Mouse (Mus musculus) T-helper 17 cell (primary cell): ENCODE measurements around the gene Tnip1.
"Not testable (repeated sequence)": the region's sequence is repeated elsewhere in the genome, so short reads cannot be mapped to it uniquely, and the experiment has no call there.

Experiments used
- in situ Hi-C, 2 experiments: fragments of 300-600 bp; cut with MboI, MseI; formaldehyde crosslinking; loops; 1 replicate in 1 of 2; 2 replicates in 1 of 2; pipeline ENCODE4 v1.15.1; 2025; ENCODE audit warnings: high pct_unique_total_duplicates in 2 of 2

Tnip1 gene

DNA sequence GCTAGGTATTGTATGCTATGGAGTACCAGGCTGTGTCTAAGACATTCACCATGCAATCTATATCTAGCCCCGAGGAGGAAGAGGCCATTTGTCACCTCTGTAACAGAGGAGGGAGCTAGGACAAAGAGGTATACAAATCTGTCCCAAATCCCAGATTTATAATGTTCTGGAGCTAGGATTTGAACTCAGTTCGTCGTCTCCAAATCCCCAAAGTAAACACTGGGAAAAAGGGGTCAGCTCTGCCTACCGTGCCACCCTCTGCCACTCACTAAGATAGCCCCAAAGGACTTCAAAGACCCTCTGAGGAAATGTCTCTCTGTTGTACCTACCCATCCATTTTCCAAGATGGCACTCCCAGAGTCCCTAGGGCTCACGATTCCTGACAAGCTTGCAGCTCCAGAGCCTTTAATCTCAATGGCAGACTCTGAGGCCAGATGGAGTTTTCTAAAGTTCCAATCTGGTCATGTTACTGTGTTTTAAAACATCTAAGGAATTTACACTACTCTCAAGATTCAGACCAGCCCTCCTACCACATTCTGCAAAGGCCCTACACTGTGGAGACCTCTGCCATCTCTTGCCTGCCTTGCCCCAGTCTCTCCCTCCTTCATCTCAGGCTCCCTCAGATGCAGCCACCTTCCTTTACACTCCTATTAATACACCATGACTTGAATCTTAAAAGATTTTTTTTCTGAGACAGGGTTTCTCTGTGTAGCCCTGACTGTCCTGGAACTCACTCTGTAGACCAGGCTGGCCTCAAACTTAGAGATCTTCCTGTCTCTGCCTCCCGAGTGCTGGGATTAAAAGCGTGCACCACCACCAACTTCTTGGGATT, 50.8 kb downstream of the Tnip1 start:
- in situ Hi-C loops, result no loop called here

DNA sequence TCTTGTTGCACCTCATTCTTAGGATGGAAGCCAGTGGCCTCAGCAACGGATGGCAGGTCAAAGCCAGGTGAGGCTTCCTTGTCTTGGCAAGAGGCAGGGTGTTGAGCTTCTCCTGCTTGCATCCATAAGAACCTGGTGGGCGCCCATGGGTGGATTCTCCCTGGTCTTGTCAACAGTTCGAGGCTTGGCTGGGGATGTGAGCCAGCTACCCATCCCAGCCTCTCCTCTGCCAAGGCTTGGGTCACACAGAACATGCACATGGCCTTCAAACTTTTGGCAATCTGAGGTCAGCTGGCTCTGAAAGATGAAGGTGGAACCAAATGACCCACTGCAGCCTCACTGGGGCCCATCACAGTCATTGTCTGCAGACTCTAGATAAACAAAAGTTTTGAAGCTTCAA, 51.5 kb downstream of the Tnip1 start:
- in situ Hi-C loops, result no loop called here

DNA sequence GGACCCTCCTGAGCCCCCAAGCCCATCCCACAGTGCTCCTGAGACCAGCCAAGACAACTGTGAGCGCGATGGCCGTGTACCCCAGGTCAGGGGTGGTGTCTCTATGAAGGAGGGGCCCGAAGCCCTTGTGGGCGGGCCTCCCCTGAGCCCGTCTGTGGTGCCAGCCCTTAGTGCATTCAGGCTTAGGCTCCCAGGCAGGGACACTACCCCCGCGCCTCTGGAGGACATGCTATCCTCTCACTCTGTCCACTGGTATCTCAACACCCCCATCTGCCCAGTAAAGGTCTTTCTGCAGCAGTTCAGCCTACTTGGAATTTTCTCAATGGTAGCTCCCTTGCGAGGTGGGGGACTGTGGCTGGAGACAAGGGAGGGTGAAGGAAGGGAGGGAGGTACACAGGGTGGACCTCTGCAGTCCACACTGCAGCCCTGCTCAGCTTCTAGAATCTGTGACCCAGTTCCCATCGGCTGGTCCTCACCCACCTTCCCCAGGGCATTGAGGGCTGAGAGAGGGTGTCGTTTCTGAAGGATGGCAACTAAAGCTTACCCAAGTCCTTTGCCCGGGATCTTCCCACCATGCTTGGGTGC, 52.5 kb downstream of the Tnip1 start:
- in situ Hi-C loops, result no loop called here

DNA sequence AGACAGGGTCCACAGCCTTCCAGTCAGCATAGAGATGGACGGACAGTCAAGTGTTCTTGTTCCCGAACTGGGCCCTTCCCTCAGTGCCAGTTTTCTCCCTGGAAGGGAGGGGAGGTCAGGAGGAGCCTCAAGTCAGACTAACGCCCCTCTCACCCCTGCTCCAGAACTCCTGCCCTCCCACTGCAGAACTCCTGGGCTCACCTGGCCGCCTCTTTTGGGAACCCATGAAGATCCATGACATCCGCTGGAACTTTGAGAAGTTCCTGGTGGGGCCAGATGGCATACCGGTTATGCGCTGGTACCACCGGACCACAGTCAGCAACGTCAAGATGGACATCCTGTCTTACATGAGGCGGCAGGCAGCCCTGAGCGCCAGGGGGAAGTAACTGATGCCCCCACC, 53.4 kb downstream of the Tnip1 start:
- in situ Hi-C loops, result no loop called here

DNA sequence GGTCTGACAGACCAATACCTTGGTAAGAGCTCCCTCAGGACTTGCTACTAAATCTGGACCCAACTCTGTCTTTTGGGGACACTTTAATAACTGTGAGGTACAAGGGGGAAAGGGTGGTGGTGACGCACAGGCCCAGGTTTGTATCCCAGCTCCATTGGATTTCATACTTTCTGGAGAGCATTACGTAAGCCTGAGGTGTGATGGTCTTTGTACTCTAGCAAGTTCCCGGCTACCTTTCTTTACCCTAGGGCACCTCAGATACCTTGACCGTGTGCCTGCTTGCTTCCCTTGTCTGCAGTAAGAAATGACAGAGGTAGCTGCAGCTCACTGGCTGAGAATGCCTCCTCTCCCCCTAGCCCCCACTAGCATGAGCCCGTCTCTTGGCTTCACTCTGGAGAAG, 55.5 kb downstream of the Tnip1 start:
- in situ Hi-C loops, result no loop called here

DNA sequence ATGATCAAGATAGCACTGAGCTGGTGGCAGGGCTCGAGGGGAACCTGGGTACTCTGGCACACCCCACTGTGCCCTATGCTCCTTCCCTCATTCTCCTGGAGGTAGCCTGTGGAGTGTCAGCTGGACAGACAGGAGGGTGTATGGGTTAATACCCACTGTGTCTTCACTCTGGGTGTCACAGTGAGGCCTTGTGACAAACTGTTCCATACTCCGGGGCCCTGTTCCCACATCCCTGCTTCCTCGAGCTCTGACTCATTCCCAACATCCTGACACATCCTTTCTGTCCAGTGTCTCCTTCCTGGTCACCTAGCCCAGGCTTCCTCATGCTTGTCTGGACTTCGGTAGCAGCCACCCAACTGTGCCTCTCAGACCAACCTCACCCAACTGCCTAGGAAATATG, 56.3 kb downstream of the Tnip1 start:
- in situ Hi-C loops, result no loop called here

DNA sequence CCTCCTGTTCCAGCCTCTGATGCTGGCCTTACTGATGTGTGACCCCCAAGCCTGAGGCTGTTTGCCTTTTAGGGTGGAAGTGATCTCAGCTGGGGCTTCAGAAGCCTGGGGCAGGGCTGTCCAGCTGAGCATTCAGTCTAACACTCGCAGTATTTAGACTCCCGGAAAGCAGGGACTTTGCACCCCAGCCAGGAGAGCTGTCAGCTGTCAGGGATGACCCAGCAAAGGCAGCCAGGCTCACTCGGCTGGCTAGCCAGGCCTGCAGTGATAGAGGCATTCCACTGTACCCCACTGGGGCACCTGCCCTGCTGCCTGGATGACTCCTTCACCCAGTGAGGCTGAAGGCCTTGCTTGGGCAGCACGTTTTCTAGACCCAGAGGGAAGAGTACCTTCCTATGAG, 56.8 kb downstream of the Tnip1 start:
- in situ Hi-C loops, result no loop called here

DNA sequence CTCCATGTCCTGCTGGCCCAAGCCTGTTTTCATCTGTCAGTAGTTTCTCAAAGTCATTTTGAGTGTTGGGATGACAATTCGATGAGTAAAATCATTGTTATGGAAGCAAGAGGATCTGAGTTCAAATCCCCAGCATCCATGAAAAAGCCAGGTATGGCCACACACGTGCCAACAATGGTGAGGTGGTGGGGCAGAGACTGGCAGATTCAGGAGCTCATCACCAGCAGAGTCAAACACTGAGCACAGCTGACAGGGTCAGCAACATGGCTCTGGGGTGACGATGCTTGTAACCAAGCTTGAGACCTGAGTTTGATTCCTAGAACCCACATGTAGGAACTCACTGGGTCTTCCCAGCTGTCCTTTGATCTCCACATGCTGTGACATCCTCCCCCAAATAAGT, 57.6 kb downstream of the Tnip1 start:
- in situ Hi-C loops, result no loop called here

DNA sequence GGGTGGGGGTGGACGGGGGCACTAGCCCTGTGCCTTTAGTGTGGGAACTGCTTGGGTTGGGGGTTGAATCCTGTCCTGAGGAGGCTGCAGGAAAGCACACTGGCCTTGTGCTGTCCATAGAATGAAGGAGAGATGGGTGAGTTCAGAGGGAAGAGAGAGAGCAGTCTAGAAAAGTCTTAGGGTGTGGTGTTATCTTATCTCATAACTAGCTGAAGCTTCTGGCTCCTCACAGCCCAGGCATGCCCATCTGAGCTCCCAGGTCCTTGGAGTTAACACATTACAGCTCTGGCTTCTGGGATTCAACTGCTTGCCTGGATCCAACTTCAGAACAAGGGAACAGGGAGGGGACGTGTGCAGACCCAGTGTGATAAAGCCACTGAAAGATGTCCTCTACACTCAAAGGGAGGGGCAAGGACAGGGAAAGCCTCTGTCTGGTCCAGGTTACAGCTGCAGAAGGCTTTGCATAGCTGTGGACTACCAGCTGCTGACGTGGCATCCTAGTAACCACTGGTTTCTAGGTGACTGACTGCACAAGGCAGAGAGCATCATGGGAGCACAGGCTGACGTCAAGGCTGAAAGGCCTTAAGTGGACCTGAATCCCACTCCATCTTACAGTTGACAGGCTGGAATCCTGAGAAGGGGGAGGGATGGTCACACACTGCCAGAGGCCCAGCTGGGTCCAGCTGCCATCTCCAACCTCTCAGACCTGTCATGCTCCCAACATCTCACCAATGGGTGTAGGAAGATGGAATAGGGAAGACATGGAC, 58.6 kb downstream of the Tnip1 start:
- in situ Hi-C loops, result no loop called here

DNA sequence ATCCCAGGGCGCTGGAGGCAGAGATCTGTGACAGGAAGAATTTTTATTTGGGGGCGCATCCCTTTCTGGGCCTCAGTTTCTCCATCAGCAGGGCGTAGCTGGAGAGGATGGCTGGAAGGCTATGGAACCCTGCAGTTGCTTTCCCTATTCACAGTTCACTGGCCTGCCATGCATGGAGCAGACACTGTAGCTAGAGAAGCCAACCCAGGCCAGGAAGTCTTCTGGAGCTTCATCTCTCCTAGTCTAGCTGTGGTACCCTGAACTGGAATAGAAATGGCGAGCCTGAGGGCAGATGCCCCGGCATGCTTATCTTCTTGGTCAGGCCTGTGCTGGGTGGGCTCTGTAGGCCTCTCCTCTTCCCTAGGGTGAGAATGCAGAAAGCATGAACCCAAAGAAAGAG, 59.4 kb downstream of the Tnip1 start:
- in situ Hi-C loops, result no loop called here

DNA sequence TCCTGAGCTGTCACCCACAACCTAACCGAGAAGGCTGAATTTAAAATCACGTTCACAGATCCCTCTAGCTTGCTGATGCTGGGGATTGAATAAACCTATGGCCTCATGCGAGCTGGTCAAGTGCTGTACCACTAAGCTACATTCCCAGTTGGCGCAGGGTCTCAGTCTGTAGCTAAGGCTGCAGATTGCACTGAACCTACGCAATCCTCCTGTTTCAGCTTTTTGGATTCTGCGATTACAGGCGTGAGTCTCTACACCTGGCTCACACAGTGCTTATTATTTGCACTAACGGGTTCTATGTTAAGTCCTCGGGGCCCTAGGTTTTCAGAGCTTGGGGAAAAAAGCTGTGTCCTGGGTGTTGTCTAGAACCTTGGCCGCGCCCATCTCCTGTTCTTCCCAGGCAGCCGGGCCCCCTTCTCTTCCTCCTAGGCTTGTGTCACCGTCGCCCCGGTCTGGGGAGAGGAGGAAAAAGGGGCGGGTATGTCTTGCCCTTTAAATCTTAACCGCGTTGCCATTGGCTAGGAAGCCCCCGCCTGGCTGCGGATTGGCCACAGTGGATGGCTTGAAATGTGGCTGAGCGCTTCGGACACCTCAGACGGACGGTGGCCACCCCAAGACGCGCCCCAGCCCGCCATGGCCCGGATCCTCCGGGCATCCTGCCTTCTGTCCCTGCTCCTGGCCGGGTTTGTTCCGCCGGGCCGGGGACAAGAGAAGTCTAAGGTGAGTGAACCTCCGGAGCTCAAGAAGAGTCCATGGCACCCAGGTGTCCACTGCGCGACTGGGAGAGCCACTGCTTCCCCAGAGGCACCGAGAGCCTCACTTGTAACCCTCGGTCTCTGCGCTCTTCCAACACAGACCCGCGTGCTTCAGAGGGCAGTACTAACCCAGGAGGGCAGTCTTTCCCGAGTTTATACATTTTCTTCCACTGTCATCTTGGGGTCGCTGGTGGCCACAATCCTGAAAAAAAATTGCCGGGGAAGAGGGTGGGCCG, 60.1 kb downstream of the Tnip1 start, which contains the start of gene Gpx3:
Gpx3 (plus strand) TSS at position 121 of the 991 bp plus-strand sequence.
- in situ Hi-C loops, result no loop called here

DNA sequence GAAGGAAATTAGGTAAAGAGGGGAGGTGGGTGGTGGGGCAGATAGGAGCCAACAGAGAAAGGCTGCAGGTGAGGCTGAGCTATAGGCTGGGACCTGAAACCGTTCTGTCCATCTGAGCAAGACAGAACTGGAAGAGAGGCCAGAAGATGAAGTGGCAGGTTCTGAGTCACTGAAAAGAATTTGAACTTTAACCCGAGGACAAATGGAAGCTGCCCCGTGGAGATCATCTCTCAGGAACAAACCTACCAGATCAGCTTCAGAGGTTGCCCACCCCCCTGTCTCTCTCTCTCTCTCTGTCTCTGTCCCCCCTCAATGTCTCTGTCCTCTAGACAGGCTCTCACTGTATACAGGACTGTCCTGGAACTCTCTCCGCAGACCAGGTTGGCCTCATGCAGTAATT, 63.1 kb downstream of the Tnip1 start:
- in situ Hi-C loops, result no loop called here

DNA sequence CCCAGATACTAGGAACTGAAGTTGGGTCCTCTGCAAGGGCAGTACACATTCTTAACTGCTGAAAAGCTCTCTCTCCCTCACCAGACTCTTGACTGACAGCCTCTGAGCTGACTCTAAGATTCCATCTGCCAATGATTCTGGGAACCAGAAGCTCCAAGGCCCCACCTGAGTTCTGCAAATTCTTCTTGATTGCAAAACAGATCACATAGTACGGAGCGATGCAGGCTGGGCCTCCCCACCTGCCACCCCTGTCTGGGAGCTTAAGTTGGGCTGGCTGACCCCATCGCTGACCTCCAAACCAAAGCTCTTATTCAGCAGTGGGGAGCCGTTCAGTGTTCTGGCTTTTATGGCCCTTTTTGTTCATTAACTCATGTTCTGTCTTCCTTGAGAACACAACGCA, 65.2 kb downstream of the Tnip1 start:
- in situ Hi-C loops, result no loop called here

DNA sequence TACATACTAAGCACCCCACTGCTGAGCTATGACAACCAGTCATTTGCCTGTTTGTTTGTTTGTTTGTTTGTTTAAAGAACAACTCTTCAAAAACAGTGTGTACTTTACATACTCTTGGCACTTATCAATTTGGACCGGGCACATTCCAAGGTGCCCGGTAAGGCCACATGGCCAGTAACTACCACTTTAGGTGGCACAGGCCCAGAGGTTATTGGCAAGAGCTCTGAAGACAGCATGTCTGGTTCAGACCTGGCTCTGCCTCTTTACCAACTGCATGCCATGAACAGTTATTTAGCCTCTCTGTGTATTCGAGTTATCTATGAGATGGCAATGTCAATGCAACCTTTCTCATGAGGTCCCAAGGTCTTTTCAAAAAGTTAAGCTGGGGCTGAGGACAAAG, 66.1 kb downstream of the Tnip1 start:
- in situ Hi-C loops, result not testable (repeated sequence)

DNA sequence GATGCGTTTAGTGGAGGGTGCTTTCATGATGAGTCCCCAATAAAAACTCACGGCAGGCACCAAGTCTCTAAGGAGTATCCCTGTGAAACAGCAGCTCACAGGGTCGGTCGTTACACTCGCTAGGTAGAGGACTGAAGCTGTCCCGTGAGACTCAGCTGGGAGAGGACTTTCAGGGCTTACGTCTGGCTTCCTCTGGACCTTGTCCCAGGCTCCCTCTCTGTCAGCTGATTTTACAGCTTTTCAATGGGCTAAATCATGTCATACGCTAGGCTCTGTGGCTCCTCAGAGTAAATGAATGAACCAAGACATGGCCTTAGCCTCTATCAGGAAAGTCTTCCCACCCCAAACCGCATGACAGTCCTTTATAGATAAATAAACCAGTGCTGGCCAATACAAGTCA, 68.1 kb downstream of the Tnip1 start:
- in situ Hi-C loops, result no loop called here

DNA sequence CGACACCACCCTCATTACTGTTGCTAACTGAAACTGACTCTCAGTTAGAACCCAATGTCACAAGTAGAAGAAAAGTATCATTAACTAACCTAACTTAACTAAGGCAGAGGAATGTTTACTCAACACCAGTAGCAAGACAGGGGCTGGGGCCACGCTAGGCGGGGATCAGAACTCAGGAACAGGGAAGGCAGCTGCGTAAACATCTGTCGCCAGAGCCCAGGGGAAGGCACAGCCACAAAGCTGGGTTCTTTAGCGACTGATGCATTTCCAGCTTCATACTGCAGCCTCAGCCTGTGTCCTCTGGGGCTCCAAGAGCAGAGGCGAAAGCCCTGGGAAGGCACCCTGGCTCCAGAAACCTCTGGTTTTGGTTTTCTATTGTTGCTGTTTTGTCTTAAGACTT, 70.6 kb downstream of the Tnip1 start:
- in situ Hi-C loops, result no loop called here

DNA sequence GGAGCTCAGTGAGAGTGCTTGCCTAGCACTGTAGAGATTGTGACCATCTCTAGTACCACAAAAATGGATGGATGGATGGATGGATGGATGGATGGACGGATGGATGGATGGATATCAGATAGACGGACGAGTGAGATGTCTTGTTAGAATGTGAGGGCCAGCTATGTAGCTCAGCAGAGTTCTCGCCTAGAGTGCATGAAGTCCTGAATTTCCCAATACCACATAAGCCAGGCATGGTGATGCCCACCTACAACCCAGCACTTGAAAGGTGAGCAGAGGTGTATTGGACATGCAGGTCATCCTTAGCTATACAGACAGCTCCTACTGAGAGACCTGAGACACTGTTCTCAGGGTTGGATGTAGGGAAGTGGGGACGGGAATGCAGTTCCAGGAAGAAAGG, 71.4 kb downstream of the Tnip1 start:
- in situ Hi-C loops, result no loop called here

DNA sequence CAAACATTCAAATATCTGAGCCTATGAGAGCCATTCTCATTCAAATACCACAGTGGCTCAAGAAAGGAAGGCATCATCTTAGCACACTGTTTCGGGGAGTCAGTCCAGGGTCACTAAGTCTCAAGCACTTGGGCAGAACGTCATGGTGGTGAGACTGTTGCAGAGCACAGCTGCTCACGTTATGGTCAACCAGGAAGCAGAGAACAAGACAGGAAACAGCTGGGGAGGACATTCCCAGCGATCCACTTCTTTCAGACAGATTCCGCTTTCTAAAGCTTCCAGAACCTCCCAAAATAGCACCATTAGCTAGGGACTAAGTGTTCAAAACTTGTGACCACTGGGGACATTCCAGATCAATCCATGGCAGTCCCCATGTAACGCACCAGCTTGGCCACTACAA, 74.8 kb downstream of the Tnip1 start:
- in situ Hi-C loops, result loop anchor here (5.0 kb wide), 4 partner anchors 34 to 274 kb away; no protein-coding TSS in a partner anchor

DNA sequence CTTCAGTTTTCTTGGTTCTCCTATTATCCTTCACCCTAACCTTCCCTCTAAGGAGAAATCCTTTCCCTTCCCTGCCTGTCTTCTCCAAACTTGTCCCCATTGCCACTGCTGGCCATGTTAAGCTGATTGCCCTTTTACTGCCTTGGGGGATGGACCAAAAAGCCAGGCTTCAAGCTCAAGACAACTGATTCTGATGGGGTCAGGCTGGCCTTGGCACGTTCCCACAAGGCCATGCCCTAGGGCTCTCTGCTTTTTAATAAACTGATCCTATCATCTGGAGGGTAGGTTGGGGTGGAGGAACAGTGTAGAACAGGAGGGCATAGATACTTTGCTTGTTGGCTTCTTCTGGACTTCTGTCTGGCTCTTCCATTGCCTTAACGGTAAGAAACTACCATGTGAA, 77.3 kb downstream of the Tnip1 start:
- in situ Hi-C loops, result loop anchor here (5.0 kb wide), 4 partner anchors 37 to 277 kb away; no protein-coding TSS in a partner anchor

DNA sequence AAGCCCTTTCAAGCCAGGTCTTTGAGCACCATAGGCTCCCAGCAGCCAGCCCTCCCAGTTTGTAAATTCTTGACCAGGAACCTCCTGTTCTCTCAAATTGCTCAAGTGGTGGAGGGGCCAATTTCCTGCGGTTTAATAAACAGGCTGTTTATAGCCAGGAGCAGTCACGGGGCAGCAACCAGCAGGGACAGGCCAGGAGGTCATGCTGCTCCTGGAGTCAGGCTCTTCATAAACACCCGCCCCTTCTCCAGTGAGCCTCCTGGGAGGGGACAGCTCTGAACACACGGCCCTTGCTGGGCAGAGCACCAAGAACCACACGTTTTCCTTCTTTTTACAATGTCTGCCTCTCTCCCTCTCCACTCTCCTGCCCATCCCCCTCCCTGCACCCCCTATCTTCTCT, 77.8 kb downstream of the Tnip1 start:
- in situ Hi-C loops, result loop anchor here (5.0 kb wide), 4 partner anchors 37 to 277 kb away; no protein-coding TSS in a partner anchor

DNA sequence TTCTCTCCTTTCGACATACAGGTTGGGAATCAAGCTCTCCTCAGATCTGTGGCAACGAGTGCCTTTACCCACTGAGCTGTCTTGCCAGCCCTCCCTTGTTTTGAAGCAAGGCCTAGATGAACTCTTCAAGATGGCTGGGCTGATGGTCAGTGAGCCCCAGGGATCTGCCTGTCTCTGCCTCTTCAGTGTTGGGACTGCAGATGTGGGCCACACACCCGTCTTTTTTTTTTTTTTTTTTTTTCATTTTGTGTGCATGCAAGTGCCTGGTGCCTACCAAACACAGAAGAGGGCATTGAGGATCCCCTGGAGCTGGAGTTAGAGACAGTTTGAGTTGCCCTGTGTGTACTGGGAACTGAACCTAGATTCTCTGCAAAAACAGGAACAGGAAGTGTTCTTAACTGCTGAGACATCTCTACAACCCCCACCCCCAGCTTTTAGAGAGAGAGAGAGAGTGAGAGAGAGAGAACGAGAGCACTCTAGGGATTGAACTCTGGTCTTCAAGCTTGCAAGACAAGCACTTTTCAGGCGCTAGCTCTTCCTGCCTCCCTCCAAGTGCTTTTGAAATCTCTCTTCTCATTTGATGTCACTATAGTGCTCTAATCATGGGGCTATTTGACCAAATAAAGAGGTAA, 78.4 kb downstream of the Tnip1 start:
- in situ Hi-C loops, result no loop called here
